Mouse (Mus musculus) monocyte, adult 5-6 weeks (primary cell): ENCODE results near the gene Galntl5. TPM values are rescaled to one million over a fixed set of nuclear protein-coding genes. Genes with fewer than 3 reads are reported as not detected.
"Not testable (repeated sequence)": the region's sequence is repeated elsewhere in the genome, so short reads cannot be mapped to it uniquely, and the experiment has no call there.

Experiments used
- ATAC-seq: fragments of 153-309, 156-312 bp; replicated peaks from 2 replicates; pipeline ENCODE4 v1.8.0; 2017; ENCODE audit warnings: mild to moderate bottlenecking; ENCODE audit not compliant: low TSS enrichment, insufficient number of reproducible peaks, severe bottlenecking, poor library complexity, low FRiP score
- total RNA-seq: library from RNA; stranded (forward); fragments of 200-1000, 200-491, 200-594 nt; gene quantifications from 3 replicates; pipeline ENCODE4 v1.2.3, GENCODE M21; 2017

Galntl5 gene
- total RNA-seq = not detected in 3 replicates

- ATAC-seq = no peak
Observed at GRCm38 (mm10) chr5:25181004-25181531, at the start of gene Galntl5. Galntl5 (plus strand) TSS chr5:25181460.

- ATAC-seq = no peak
Observed at GRCm38 (mm10) chr5:25146705-25147104, 34.6 kb upstream of the Galntl5 start.

- no peak for ATAC-seq
Observed at GRCm38 (mm10) chr5:25149331-25149965, 31.8 kb upstream of the Galntl5 start.

GRCm38 (mm10) chr5:25153491-25153890 lies 27.8 kb upstream of the Galntl5 start:
- no peak for ATAC-seq

GRCm38 (mm10) chr5:25153996-25154395 lies 27.3 kb upstream of the Galntl5 start:
- ATAC-seq = no peak

GRCm38 (mm10) chr5:25154823-25155222 lies 26.4 kb upstream of the Galntl5 start:
- ATAC-seq = no peak

- ATAC-seq = no peak
Observed at GRCm38 (mm10) chr5:25155351-25155750, 25.9 kb upstream of the Galntl5 start.

- ATAC-seq = no peak
Observed at GRCm38 (mm10) chr5:25157136-25157535, 24.1 kb upstream of the Galntl5 start.

GRCm38 (mm10) chr5:25160515-25160914 lies 20.7 kb upstream of the Galntl5 start:
- ATAC-seq = no peak

- no peak for ATAC-seq
Observed at GRCm38 (mm10) chr5:25162981-25163380, 18.3 kb upstream of the Galntl5 start.

GRCm38 (mm10) chr5:25163938-25164337 lies 17.3 kb upstream of the Galntl5 start:
- no peak for ATAC-seq

GRCm38 (mm10) chr5:25164341-25164740 lies 16.9 kb upstream of the Galntl5 start:
- no peak for ATAC-seq

- no peak for ATAC-seq
Observed at GRCm38 (mm10) chr5:25165102-25165788, 16.0 kb upstream of the Galntl5 start.

GRCm38 (mm10) chr5:25165789-25166135 lies 15.5 kb upstream of the Galntl5 start:
- no peak for ATAC-seq

- 0 out of 2 replicates have a peak, but pooled peaks have one; percentile 19 for ATAC-seq
Observed at GRCm38 (mm10) chr5:25166665-25167064, 14.6 kb upstream of the Galntl5 start.

- ATAC-seq = not testable (repeated sequence)
Observed at GRCm38 (mm10) chr5:25177937-25178336, 3.3 kb upstream of the Galntl5 start.

- ATAC-seq = not testable (repeated sequence)
Observed at GRCm38 (mm10) chr5:25178543-25178942, 2.7 kb upstream of the Galntl5 start.

GRCm38 (mm10) chr5:25179284-25179683 lies 2.0 kb upstream of the Galntl5 start:
- no peak for ATAC-seq

- no peak for ATAC-seq
Observed at GRCm38 (mm10) chr5:25179936-25180488, 1.2 kb upstream of the Galntl5 start.

- no peak for ATAC-seq
Observed at GRCm38 (mm10) chr5:25183595-25183994, 2.3 kb downstream of the Galntl5 start.
